Mouse (Mus musculus): ENCODE measurements at regions not wholly inside any gene's neighbourhood (a gene's known extent, or its start where the extent isn't known, plus 50 kb on each side); places are given as distances from the start of the nearest gene placed in this dataset.

DNA sequence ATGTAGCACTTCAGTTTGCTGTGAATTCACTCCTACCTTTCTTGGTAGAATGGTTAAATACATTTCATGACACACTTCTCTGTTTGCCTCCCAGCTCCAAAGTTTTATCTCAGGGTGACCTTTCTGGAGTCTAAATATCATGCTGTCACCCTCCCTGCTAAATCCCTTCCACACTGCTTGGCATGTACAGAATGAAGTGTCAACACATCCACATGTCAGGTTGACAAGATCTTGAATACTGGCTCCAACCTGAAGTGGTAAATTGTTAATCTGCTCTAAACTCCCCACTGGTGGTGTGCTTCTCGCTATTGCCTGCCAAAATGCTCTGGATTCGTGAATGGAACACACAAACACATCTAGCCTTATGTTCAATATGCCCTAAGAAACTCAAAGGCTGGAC lies 451.9 kb upstream of the Gm26657 start:
- TF ChIP-seq GATA4 (IDR thresholded peaks at IDR 0.05; ENCODE audit: insufficient replicate concordance, low read length) = no peak

DNA sequence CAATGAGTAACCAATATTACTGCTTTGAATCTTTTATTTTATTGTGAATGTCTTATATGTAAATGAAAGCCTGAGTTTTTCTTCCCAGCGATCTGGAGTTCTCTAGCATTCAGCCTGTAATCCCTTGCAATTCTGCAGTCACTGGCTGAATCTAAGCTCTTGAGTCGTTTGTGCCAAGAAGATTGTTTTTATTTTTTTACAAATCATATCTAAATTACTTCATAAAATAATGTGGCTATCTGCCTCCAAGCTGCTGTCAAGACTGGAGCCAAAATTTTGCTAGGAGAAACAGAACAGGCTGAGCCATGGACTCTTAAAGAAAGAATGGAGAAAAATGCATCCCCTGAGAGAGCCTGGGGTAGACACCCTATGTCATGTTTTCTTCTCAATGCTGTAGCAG lies 455.4 kb upstream of the Gm26657 start:
- no peak for TF ChIP-seq GATA4 (IDR thresholded peaks at IDR 0.05; ENCODE audit: insufficient replicate concordance, low read length)

DNA sequence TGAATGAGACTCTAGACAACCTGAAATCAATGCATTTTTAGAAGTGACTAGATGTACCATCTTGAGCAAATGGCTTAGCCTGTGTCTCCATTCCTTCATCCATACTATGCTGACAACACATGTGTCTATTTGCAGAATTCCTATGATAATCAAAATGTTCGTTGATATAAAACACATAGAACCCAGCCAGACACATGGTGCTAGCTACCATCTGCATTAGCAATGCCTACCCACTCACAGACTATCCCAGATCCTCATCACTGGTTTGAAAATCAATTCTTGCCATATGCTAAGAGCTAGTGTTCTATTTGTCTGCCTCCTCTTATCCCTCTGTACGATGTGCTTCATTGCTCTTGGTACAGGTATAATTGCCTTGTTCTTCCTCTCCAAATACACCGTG lies 464.0 kb upstream of the Gm26657 start:
- TF ChIP-seq GATA4 (IDR thresholded peaks at IDR 0.05; ENCODE audit: insufficient replicate concordance, low read length) = no peak

DNA sequence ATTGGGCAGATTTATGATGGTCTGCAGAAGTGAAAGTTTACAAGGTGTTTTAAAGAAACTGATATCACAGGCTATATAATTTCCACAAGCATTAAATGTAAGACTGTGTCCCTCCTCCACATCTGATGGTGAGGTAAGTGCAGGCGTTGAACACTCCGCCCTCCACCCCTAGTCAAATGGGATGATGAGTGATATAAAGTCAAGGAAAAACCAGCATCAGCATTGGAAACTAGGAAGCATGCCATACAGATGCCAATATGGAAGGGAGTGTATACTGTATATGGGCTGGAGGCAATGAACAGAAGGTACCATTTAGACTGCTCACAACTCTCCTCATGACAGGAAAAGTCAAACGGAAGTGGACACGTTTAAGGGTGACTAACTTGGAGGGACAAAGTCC lies 468.5 kb upstream of the Gm26657 start:
- no peak for TF ChIP-seq GATA4 (IDR thresholded peaks at IDR 0.05; ENCODE audit: insufficient replicate concordance, low read length)

DNA sequence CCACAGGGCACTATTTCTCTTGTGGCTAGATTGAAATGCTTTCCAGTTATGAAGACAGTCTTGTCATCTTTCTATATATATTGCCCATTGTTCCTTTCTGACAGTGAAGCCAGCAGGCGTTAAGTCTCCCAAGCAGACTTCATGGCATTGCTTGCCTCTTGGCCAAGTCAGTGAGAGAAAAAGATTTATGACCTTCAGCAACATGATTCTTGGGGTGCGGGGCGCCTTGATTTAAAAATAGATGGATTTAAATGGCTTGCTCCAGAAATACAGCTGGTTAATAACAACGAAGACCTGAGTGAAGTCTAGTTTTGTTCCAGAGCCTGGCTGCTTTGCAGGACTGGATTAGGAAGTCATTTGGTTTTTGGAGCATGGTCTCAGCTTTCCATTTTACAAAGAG lies 475.2 kb upstream of the Gm26657 start:
- no peak for TF ChIP-seq GATA4 (IDR thresholded peaks at IDR 0.05; ENCODE audit: insufficient replicate concordance, low read length)

DNA sequence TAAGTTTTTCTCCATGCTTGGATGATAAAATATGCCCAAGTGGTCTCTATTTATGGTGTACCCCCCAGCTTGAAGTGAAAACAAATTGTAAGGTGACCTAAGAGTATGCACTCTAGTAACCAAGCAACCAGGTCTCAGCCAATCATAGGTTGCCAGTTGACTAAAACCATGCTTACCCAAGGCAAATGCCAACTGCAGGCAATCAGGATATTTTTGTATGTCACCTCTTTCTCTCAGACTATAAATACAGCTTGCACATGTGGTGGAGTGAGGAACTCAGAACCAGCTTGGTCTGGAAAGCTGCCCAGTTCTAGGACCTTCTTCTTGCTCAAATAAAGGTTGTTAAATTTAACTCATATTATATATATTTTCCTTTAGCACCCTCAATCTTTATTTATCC lies 476.0 kb upstream of the Gm26657 start:
- no peak for TF ChIP-seq GATA4 (IDR thresholded peaks at IDR 0.05; ENCODE audit: insufficient replicate concordance, low read length)

DNA sequence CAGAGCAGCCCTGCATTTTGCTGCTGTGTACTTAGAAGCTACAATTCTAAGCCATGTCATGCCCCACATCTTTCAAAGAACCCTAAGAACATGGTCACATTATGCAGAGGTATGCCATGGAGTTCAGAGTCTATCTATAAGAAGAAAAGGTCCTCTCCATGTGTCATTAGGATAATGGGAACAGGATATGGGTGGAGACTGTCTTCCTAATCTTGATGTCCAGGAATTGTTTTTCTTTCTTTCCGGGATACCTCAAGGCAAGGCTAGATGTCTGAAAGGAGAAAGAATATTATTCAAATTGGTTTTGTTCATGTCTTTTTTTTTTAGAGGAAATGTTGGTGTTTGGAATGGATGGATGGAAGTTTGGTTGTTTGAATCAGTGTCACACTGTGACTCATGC lies 477.3 kb upstream of the Gm26657 start:
- TF ChIP-seq GATA4 (IDR thresholded peaks at IDR 0.05; ENCODE audit: insufficient replicate concordance, low read length) = no peak

DNA sequence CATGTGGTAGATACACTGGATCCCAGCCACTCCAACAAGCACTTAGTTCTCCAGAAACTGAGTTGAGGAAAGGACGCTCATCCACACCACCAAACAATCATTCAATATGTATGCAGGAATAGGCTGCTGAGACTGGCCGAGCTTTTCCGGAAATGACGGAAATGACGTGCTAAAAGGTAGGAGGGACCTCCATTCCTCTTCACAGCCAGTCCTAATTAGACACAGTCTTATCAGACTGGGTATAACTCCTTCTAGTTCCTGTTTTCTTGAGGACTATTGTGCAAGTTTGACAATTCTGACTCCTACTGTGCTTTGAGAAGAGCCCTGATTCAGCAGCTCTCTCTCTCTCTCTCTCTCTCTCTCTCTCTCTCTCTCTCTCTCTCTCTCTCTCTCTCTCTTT lies 477.9 kb upstream of the Gm26657 start:
- no peak for TF ChIP-seq GATA4 (IDR thresholded peaks at IDR 0.05; ENCODE audit: insufficient replicate concordance, low read length)

DNA sequence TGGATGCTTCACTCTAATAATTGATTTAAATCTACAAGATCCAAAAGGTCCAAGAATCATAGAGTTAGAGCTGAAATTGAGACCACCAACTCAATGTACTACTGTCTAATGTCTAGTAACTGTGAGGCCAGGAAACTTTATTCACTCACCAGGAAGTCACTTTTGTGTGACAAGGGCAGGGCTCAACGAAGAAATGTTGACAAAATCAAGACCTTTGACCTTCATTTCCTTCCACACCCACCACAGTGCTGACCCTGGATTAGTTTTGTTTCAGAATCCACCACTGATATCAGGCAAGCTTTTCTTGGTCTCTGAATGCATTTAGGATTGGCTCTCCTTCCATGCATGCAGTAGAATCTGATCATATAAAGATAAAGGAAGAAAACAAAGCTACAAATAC lies 487.5 kb upstream of the Gm26657 start:
- TF ChIP-seq GATA4 (IDR thresholded peaks at IDR 0.05; ENCODE audit: insufficient replicate concordance, low read length) = no peak

DNA sequence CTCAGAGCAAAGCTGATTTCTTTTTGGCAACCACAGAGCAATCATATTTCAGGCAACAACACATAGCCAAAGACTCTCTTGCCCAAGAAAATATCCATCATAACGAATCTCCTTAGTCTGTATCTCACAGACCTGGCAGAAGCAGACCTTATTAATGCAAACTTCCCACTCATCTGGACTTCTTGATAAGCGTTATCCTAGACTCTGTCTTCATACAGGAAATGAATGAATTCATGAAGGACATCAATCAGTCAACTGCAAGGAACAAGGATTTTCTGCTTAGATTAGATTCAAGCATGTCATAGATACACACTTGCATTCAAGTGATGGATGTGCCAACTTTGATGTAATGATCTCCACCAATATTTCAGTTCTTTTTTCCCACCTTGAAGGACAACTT lies 488.1 kb upstream of the Gm26657 start:
- TF ChIP-seq GATA4 (IDR thresholded peaks at IDR 0.05; ENCODE audit: insufficient replicate concordance, low read length) = no peak

DNA sequence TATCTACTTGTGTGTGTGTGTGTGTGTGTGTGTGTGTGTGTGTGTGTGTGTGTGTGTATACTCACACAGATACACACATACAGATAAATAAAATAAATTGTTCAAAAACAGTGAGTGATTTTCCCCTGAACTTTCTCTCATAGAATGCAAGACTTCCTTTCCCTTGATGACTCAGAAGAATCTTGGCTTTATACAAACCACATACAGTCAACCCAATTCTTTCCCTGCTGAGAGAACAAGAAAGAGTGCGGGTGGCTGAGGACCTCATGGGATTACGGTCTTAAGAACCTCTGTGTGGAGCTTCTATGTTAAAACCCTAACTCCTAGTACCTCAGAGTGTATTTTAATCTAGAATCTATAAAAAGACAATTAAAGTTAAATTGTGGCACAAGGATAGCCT lies 489.3 kb upstream of the Gm26657 start:
- TF ChIP-seq GATA4 (IDR thresholded peaks at IDR 0.05; ENCODE audit: insufficient replicate concordance, low read length) = no peak

DNA sequence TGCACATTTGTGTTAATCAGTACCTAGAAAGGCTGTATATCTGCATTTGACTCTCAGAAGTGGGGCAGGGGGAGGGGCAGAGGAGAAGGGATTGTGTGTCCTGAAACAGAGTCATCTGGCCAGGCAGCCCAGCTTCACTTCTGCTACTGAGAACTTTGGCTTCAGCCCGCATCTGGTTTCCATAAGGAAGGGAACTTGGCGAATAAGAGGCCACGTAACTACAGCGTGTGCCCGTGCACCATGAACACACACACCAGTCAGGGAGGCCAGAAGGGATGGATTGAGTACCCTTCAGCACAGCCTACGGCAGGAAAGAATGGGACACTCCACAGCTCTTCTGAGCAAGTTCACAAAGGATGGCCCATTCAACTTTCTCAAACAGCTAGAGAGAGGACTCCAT lies 496.0 kb upstream of the Gm26657 start:
- TF ChIP-seq GATA4 (IDR thresholded peaks at IDR 0.05; ENCODE audit: insufficient replicate concordance, low read length) = no peak

DNA sequence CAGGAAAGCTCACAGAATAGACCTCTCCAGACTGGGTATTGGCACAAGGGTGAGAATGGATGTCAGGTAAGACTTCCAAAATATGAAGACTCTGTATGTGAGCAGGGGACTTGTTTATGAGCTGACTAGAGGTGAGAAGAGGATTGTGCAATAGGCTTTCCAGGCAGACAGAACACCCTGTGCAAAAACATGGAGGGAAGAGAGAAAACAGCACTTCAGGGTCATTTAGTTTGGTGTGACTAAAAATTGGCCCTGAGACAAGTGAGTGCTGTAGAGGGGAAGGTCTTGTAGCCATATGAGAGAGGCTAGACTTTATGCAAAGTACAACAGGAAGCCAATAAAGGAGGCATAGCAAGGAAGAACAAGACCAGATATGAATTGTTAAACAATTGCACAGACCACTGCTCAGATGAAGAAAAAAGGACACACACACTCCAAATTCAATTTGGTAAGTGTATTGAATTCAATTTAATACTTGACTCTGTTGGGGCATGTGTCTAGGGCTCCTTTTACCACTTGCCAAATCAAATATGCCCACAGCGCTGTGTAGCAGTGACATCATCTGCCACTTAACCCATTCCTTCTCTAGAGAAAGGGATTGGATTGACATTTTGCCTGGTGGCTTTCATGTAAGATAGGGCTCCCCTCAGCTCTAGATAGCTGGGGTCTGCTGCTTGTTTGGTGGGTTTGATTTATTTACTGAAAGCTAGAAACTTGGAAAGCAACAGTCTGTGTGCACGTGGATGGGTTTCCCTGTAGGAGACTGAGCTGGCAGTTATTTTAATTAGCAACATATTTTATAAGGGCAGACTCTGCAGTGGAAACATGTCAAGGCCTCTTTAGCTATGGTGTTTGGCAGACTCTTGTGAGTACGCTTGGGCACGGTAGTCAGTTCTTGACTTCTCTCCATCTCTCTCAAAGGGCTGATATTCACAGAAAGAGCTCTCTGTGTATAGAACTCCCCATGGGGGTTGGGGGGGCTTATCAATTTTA lies 501.1 kb upstream of the Gm26657 start:
- no peak for TF ChIP-seq GATA4 (IDR thresholded peaks at IDR 0.05; ENCODE audit: insufficient replicate concordance, low read length)

DNA sequence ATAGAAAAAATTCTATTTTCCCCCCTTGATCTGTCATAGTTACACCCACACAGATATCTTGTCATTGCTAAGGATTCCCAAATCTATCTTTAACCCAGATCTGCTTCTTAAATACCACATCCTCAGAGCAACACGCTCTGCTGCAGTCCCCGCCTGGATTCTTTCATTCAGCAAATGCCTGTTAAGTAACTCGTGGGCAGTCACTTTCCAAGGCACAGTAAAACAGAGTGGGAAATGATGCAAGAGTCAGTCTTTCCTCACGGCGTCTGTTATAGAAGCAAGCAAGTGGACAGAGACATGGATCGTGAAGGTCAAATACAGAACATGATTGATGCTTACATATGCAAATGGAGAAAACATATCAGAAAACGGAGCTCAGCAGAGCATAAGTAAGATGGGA lies 508.5 kb upstream of the Gm26657 start:
- TF ChIP-seq GATA4 (IDR thresholded peaks at IDR 0.05; ENCODE audit: insufficient replicate concordance, low read length) = no peak

DNA sequence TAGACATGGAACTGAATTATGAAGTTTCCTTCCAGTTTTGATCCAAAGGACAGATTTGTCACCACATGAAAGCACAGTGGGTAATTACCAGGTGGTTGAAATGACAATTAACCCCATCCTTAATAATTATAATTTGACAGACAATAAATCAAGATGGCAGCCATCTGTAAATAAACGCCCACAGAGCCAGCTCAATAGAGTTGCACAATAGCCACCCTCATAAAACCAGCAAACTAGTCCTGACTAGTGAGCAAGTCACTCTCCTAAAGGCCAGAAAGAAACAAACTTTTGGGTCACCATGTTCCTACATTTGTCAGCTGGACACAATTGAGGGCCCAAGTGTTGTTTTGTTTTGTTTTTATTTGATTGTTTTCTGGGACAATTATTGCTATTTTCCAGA lies 509.4 kb upstream of the Gm26657 start:
- TF ChIP-seq GATA4 (IDR thresholded peaks at IDR 0.05; ENCODE audit: insufficient replicate concordance, low read length) = no peak

DNA sequence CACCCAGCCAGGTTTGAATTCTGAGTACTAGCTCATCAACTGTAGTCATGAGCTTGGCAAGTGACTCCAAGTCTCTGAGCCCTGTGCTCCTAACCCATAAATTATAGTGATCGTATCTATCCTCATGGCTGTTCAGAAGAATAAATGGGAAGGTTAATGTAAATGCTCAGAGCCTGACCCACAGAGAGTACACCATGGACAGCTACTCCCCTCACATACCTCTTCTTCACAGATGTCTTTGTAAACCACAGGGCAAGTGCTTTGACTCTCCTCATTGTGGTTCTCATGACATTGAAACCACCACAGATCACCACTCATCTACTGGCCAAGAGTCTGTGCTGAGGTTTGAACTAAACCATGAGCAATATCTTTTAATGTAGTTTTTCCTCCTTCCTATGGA lies 513.4 kb upstream of the Gm26657 start:
- no peak for TF ChIP-seq GATA4 (IDR thresholded peaks at IDR 0.05; ENCODE audit: insufficient replicate concordance, low read length)

DNA sequence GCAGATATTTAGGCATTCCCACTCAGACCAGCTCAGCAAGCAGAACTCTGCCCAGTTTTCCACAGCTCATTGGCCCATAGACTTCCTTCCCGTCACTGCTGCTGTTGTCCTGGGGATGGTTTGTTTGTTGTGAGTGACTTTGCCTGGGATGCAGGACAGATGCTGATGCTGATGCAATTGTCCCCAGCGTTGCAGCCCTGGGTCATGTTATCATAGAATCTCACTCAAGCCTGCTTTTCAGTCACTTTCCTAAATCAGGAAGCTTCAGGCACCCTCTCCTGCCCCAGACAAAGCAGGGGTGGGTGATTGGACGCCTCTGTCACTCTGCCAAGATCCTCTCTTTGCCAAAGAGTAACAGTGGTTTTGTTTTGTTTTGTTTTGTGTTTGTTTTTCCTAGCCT lies 515.3 kb upstream of the Gm26657 start:
- TF ChIP-seq GATA4 (IDR thresholded peaks at IDR 0.05; ENCODE audit: insufficient replicate concordance, low read length) = no peak
